Mouse (Mus musculus): ENCODE measurements at regions not wholly inside any gene's neighbourhood (a gene's known extent, or its start where the extent isn't known, plus 50 kb on each side); places are given as distances from the start of the nearest gene placed in this dataset.

DNA sequence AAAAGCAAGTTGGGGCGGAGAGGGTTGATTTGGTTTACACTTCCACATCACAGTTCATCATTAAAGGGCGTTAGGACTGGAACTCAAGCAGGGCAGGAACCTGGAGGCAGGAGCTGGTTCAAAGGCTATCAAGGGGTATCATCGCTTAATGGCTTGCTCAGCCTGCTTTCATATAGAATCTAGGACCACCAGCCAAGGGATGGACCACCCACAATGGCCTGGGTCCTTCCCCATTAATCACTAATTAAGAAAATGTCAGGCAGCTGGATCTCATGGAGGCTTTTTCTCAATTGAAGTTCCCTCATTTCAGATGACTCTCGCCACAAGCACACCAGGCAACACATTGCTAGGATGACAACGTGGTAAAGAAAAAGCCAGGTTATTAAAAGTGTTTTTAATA, 150.4 kb downstream of the Dad1 start:
- in situ Hi-C loops (cut with MboI; ENCODE audit: low sequenced_read_pairs), result no loop called here

DNA sequence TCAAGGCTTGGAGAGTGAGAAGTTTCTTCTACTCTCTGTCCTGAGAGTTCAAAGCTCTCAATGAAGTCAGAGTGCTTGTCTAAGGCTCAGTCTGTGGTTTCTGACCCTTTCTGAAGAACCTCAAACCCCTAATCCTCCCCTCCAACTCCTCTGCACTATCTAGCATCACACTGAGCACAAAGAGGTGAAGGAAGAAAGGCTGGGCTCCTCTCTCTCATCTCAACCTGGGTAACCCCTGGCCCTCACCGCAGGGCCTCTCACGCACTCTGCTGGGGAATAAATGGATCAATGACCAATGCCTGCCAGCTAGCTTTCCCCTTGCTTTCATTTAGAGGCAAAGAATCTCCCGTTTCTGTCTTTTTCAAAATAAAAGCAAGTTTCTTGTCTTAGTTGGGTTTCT, 150.8 kb downstream of the Dad1 start:
- in situ Hi-C loops (cut with MboI; ENCODE audit: low sequenced_read_pairs), result no loop called here

DNA sequence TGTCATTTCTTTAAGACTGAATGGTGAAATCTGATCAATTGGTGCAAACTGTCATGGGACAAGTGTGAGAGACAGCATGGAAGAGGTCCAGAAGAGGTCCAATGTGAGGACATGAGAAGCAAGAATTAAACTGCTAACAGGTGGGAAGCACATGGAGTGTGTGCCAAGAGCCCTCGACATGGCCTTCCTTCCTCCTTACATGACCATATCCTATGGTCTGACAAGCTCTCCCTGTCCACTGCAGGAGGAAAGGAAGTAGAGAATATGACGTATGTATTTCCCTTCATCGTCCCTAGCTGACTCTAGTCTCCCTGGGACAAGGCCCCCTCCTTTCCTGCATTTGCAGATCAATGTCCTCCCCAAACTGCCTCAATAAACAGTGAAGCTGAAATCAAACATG, 152.1 kb downstream of the Dad1 start:
- in situ Hi-C loops (cut with MboI; ENCODE audit: low sequenced_read_pairs), result no loop called here

DNA sequence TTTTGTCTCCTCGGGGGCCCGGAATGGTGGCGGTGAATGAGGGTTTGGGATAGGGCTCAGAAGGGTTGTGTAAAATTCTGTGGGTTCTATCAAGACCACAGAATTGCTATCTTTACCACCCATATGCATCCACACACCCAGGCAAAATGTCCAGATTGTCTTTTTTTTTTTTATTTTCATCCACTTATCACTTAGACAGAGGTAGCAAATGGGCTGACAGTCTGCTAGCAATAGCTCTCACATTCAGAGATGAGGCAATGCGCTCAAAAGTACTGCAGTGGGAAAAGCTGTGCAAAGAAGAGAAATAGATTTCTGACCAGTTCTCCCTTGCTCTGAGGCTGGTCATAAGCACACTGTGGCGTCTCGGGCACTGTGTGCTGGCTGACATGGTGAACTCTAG, 154.5 kb downstream of the Dad1 start:
- in situ Hi-C loops (cut with MboI; ENCODE audit: low sequenced_read_pairs), result no loop called here

DNA sequence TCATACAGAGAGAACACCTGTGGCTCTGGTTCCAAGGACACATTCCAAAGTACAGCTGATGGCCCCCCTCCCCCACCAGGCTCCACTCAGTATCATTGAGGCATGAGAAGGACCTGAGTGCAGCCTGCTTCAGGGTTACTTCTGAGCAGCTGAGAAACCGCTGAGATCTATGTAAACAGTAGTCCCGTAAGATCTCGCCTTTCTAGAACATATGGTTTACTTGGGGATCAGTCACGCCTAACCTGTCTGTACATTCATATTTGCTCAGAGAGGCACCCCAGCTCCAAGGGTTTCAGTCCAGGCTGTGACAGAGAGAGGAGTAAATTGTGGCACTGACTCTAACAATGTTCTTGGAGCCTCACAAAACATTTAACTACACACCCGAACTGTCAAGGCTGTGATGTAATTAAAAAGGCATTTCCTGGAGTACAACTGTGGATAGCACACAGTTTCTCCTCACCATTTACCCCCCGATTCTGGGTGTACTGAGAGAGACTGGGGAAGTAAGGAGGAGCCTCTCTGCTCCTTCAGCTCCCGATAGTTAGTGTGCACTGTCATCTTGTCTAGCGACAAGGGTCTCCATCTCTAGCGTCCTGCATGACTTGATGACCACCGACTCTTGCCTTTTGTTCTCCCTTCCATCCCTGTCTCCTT, 155.7 kb downstream of the Dad1 start:
- in situ Hi-C loops (cut with MboI; ENCODE audit: low sequenced_read_pairs), result no loop called here

DNA sequence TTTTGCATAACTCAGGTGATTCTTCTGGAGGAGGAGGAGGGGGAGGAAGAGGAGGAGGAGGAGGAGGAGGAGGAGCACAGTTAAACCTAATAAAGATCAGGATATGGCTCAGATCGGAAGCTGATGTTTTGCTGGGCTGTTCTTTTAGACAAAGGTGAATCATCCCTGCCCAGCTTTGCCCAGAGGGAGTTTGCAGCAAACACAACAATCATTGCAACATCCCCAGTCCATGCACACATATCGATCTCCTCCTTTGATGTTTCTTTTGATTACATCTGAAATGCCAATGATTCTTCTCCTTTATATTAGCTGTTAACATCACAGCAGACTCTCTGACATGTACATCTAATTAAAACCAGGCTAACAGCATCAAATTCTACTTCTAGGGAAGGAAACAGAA, 156.9 kb downstream of the Dad1 start:
- in situ Hi-C loops (cut with MboI; ENCODE audit: low sequenced_read_pairs), result no loop called here

DNA sequence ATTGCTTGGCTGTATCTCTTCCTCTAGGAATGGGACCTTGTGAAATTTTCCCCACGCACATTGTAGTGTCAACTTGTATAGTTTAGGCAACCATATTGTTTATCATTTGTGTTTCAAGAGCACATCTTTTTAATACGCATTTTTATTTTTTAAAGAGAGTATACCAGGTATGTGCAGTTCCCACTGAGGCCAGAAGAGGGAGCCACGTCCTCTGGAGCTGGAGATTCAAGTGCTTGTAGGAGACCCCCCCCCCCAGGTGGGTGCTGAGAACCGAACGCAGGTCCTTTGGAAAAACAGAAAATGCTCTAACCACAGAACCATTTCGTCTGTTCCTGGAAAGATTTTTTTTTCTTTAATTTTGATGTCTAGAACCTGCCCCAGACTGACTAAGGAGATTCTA, 161.5 kb downstream of the Dad1 start:
- in situ Hi-C loops (cut with MboI; ENCODE audit: low sequenced_read_pairs), result no loop called here

DNA sequence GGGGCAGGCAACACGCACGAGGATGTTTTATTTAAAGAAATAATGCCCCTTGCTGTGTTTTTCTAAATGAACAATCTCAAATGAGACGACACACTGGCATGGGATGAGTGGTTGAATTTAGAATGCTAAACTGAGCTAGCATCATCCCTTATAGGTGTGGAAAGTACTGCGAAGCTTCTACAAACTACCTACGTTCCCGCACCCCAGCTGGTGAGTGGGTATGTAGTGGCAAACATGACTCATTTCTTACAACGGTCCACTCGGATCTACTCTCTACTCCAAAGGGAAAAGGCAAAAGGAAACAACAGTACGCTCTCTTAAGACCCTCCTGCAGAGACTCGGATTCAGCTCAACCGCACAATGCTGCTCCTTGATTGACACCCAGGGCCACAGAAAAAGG, 167.2 kb downstream of the Dad1 start:
- in situ Hi-C loops (cut with MboI; ENCODE audit: low sequenced_read_pairs), result no loop called here

DNA sequence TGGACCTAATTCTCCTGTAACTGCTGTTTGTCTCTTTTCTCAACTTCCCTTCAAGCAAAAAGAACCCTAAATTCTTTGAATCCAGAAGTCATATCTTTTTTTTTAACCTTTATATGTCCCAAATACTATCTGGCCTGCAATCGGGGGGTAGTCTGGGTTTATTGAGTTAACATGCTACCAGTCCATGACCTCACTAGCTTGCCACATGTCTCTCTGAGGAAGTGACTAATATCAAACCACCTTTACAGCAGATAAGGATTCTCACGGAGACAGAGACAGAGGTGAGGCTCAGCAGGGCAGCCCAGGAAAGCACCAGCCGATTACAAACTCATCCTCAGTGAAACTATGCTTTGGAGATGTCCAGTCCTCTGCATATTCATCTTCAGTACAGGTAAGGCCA, 179.2 kb downstream of the Dad1 start:
- in situ Hi-C loops (cut with MboI; ENCODE audit: low sequenced_read_pairs), result loop anchor here (25.0 kb wide), 1 partner anchor 563 kb away; the partner anchor contains the start of genes Cdh24 and Gm17606

DNA sequence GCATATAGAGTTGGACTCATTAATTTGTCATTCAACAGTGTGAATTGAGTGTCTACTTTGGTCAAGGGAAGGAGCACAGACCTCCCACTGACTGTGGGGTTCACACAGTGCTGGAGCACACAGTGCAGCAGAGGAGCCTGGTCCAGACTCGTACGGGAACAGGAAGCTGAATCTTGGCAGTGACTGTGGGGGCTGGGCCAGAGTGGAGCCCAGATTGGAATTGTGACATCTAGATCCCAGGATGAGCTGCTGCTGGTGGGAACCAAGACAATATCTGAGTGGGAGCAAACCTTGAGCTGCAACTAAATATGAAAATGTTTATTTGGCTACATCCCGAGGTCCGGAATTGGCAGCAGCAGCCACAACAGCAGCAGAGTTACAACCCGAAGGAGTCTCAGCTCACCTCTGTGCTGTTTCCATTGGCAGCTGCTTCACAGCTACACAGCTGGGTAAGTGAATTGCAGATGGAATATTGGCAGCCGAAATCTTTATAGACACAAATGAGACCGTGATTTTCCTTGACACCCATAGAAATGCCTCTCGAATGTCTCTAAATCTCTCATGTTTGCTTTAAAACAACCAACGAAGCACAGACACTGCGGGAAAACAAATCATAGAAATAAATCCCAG, 181.5 kb downstream of the Dad1 start:
- in situ Hi-C loops (cut with MboI; ENCODE audit: low sequenced_read_pairs), result loop anchor here (25.0 kb wide), 1 partner anchor 565 kb away; the partner anchor contains the start of genes Cdh24 and Gm17606

DNA sequence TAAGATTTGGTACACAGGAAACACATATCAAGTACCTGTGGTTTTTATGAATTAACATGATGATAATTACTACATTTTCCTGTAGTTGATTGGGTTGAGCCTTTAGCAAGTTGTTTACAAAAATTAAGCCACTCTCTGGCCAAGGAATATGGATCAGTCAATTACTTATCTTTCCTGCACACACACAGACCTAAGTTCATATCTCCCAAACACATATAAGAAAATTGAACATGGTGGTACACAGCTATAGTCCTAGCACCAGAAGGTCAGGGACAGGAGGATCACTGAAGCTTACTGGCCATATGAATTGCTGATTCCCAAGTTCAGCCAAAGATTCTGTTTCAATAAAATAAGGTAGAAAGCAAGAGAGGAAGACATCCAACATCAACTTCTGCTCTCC, 183.7 kb downstream of the Dad1 start:
- in situ Hi-C loops (cut with MboI; ENCODE audit: low sequenced_read_pairs), result loop anchor here (25.0 kb wide), 1 partner anchor 567 kb away; the partner anchor contains the start of genes Cdh24 and Gm17606

DNA sequence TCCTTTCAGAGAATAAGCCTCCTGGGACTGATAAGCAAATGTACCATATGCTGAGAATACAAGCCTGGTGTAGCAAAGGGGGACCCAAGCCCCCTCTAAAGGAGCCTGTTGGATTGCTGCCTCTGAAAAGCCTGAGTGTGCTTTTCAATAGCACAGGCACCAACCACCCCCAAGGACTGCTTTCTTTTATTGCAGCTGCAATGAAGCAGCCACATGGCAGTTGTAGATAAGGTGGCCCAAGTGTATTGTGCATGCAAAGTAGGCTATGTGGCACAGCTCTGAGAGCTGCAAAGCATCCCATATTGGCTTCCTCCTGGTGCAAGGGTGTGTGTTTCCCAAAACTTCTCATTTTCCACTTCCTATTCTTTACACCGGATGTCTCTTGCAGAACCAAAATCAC, 185.2 kb downstream of the Dad1 start:
- in situ Hi-C loops (cut with MboI; ENCODE audit: low sequenced_read_pairs), result loop anchor here (5.0 to 25.0 kb wide), 3 partner anchors 84 to 569 kb away; partner anchors contain the start of genes Cdh24 and Gm17606

DNA sequence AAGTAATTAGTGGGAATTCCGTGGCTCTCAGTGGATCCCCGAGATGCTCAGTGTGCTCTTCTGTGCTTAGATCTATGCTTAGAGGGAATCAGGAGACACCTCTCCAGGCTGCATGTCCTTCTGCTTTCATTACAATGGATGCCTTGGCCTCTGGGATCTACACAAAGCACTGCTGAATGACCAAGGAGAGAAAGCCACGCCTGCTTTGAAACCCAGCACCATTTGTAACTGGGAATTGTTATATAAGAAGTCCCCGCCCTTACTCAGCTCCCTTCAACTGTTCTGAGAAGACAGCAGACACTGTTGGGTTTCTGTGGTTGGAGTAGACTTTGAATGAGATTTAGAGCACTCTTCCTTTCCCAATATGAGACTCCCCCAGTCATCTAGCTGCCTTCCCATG, 188.4 kb downstream of the Dad1 start:
- in situ Hi-C loops (cut with MboI; ENCODE audit: low sequenced_read_pairs), result loop anchor here (5.0 to 25.0 kb wide), 3 partner anchors 87 to 572 kb away; partner anchors contain the start of genes Cdh24 and Gm17606

DNA sequence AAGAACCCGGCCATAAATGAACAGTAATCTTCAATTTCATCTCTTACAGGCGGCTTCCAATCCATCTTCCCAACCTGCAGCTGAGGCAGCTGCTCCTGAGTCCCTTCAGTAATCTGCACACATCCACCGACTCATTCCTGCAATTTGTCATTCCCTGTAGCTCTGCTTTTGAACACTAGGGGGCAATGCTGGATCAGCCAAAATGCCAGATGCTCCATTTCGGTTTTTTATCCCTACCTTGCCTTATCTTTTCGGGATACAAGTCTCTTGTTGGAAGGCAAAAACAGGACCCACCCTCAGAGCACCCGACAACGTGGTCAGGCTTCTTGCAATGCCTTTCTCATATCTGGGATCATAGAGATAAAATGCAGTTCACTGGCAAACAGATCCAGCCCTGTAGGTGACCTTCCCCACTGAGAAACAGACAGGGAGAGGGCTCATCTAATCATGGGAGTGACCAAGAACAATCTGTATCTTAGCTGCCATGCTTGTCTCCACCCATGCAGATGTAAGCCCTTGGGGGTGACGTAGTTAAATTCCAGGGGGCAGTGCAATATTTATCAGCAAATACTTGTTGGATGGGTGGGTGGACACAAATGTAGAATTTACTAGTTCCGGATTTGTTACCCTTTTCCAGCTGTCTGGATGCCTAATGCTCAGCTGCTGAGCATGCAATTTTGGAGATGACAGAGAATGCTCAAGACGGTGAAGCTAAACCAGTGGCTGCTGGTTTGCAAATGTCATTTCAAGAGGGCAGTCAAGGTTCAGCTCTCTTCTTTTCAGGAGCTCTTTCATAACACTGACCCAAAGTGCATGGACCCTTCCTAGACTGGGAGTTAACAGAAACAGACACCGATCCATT, 189.1 kb downstream of the Dad1 start:
- in situ Hi-C loops (cut with MboI; ENCODE audit: low sequenced_read_pairs), result loop anchor here (5.0 to 25.0 kb wide), 3 partner anchors 88 to 573 kb away; partner anchors contain the start of genes Cdh24 and Gm17606

DNA sequence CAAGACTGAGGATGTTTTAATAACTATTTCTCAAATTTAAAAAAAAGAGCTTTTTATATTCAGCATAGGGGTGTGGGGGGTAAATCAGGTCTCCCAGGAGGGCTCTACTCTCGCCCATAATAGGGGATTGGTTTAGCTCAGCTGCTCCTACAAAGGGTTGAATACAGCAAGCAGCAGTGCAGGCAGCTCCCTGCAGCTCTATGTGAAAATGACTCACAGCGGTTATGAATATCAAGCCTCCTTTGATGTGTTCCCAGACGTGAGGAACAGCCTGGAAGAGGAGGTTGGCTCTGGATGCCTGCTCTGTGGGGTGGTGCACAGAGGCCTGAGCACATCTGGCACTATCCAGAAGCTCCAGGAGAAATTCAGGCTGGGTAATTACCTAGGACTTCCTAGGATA, 192.3 kb downstream of the Dad1 start:
- in situ Hi-C loops (cut with MboI; ENCODE audit: low sequenced_read_pairs), result loop anchor here (25.0 kb wide), 1 partner anchor 576 kb away; the partner anchor contains the start of genes Cdh24 and Gm17606

DNA sequence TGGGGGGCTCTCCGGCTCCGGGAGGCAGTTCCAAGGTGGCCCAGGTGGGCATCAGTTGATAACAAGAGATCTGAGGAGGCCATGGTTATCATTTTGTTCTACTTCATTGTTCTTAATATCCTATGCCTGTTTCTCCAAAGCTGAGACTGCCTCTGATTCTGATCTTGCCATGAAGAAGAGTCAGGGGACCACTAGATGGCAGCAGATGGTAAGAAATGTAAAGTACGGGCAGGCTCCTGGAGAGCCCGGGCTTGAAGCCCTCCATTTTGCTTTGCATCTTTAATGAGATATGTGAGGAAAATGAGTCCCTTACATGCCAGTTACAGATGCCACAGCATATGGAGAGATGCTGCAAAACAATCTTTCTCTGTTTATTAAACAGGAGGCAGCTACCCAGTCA, 194.1 kb downstream of the Dad1 start:
- in situ Hi-C loops (cut with MboI; ENCODE audit: low sequenced_read_pairs), result loop anchor here (10.0 to 25.0 kb wide), 2 partner anchors 395 to 578 kb away; partner anchors contain the start of genes Cdh24 and Gm17606

DNA sequence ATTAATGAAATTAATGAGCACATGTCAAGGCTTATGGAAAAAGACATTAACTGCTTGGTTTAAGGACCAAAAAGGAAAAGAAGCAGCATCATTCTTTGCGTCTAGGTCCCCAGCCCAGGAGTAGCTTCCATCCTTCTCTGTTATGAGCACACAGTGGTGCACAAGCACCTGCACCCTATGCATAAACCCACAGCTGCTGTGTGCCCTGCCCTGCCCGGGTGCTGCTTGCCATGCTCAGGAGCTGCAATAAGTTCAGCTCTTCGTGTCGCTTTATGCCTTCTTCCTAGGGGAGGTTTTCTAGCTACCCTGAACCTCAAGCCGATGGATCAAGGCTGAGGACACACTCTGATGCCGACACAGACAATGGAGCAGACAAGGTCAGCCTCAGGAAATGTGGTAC, 194.8 kb downstream of the Dad1 start:
- in situ Hi-C loops (cut with MboI; ENCODE audit: low sequenced_read_pairs), result loop anchor here (10.0 to 25.0 kb wide), 2 partner anchors 396 to 578 kb away; partner anchors contain the start of genes Cdh24 and Gm17606

DNA sequence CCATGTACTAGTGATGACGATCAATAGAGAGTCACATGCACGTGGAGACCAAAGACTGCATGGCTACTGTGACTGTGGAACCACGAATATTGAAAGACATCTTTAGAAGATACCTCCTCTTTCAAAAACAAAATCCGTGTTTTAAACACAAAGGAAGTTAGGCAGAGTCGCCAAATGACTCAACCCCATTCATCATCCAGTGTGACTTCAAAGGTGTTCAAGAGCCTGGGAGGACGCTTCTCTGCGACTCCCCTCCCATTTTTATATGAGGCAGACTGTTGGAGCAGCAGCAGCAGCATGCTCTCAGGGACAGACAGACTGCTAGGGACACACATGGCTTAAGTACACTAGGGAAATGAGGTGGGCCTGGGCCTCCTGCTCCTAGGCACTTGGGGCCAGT, 197.2 kb downstream of the Dad1 start:
- in situ Hi-C loops (cut with MboI; ENCODE audit: low sequenced_read_pairs), result loop anchor here (10.0 to 25.0 kb wide), 2 partner anchors 398 to 581 kb away; partner anchors contain the start of genes Cdh24 and Gm17606

DNA sequence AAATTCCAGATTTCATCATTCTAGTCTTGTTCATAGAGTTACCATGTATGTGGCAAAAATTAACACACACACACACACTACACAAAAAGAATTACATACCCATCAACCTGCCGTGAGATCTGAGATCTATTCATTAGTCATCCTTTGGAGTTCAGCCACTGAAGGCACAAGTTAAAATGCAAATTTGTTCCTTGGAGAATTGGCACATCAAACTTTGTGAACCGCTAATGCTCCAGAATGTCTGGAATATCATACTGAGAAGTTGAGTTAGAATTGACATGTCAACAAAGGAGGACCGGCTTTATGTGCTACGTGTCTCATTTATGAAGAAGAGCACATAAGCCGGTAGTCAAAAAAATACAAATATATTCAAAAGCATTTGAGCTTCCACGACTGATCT, 198.5 kb downstream of the Dad1 start:
- in situ Hi-C loops (cut with MboI; ENCODE audit: low sequenced_read_pairs), result loop anchor here (10.0 to 25.0 kb wide), 2 partner anchors 399 to 582 kb away; partner anchors contain the start of genes Cdh24 and Gm17606

DNA sequence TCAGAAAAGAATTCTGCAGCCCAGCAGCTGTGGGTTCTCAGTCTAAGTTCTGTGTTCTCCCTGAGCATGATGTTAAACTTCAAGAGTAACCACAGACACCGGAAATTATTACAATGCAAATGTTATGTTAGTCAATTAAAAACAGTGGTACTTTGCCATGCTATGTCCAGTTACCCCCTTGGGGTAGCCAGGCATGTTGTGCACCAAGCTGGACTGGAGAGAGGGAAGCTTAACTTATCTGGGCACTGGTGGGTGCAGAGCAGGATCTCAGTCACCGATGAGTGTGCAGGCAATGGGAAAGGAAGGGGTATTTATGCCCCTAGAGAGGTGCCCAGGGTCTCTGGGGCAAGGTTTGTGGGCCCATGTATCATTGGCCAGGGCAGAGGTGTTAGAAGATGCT, 211.6 kb downstream of the Dad1 start:
- in situ Hi-C loops (cut with MboI; ENCODE audit: low sequenced_read_pairs), result no loop called here

DNA sequence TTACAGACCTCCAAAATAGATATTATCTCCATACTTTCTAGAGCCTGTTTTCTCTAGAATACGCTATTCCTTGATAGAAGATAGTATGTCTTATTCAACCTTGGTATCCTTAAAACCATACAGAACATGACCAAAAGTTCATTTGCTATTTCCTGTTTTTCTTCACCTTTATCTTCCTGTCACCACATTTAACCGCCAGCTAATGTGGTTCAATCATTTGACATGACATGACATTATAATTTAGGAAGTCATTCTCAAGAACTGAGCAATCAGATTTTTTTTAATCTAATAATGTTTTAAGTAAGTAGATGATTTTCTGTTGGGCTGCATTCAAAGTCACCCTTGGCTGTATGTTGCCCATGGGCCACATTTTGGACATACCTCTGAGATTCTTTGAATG, 213.3 kb downstream of the Dad1 start:
- in situ Hi-C loops (cut with MboI; ENCODE audit: low sequenced_read_pairs), result no loop called here

All from CH12F3 (cell line).